Mouse (Mus musculus): ENCODE results near the gene Dennd1a.

GRCm38 (mm10) chr2:37788176-37788962 is 498.8 kb downstream of the Dennd1a start:
- TF ChIP-seq CTCF (IDR thresholded peaks at IDR 0.05; ENCODE audit: extremely low read depth, insufficient read depth, low read length) (no peak), POLR2A (IDR thresholded peaks at IDR 0.05; ENCODE audit: extremely low read depth, insufficient read depth, low read length) (no peak)
